Mouse (Mus musculus): Measurements from ENCODE around the gene Fah. TPM values are rescaled to one million over a fixed set of nuclear protein-coding genes. Genes with fewer than 3 reads are reported as not detected.

The Fah gene
- polyA plus RNA-seq, 1 experiment: 12.0 TPM

GRCm38 (mm10) chr7:84596002-84596401, 10.5 kb downstream of the Fah start:
- no peaks in the 10 kb centered on the region for H3K36me3 ChIP-seq (ENCODE audit: control insufficient read depth, insufficient read depth, low read length)
- H3K27me3 ChIP-seq (ENCODE audit: control insufficient read depth, insufficient read depth, low read length): no peaks in the 10 kb centered on the region
- H3K4me1 ChIP-seq (ENCODE audit: control insufficient read depth, insufficient read depth, low read length): no peaks in the 10 kb centered on the region
- TF ChIP-seq CTCF (IDR thresholded peaks at IDR 0.05; ENCODE audit: control insufficient read depth, insufficient read depth, insufficient replicate concordance, low read depth, low read length): no peak
- no peak for TF ChIP-seq POLR2A (IDR thresholded peaks at IDR 0.05; ENCODE audit: control insufficient read depth, low read depth, low read length)
- H3K4me3 ChIP-seq (ENCODE audit: control insufficient read depth, low read depth, low read length): no peak overlapping the region
- no peak overlapping the region for H3K27ac ChIP-seq (ENCODE audit: control insufficient read depth, insufficient read depth, low read depth, low read length)

DNA sequence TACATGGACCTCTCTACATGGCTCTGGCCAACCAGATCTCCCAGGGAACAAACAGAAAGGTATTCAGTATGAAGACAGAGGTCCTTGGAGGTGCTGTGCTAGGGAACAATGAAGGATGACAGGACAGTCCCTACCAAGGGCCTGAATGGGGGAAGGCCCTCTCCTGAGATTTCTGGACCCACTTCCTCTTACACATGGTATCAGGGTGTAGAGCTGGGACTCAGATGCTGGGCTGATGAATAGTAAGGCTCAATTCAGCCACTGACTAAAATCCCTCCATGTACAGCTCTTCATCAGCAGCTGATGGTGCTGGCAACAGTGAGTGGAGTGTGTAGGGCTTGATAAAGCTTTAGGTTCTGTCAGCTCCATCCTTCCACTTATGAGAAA, 11.6 kb downstream of the Fah start:
- TF ChIP-seq POLR2A (IDR thresholded peaks at IDR 0.05; ENCODE audit: control insufficient read depth, low read depth, low read length) (no peak), CTCF (IDR thresholded peaks at IDR 0.05; ENCODE audit: control insufficient read depth, insufficient read depth, insufficient replicate concordance, low read depth, low read length) (no peak)
- Histone ChIP-seq H3K36me3 (ENCODE audit: control insufficient read depth, insufficient read depth, low read length) (no peaks in the 10 kb centered on the region), H3K4me3 (ENCODE audit: control insufficient read depth, low read depth, low read length) (no peak overlapping the region), H3K27ac (ENCODE audit: control insufficient read depth, insufficient read depth, low read depth, low read length) (no peak overlapping the region), H3K4me1 (ENCODE audit: control insufficient read depth, insufficient read depth, low read length) (no peaks in the 10 kb centered on the region), H3K27me3 (ENCODE audit: control insufficient read depth, insufficient read depth, low read length) (no peaks in the 10 kb centered on the region)

- H3K4me3 ChIP-seq (ENCODE audit: control insufficient read depth, low read depth, low read length): no peak overlapping the region
- H3K36me3 ChIP-seq (ENCODE audit: control insufficient read depth, insufficient read depth, low read length): no peaks in the 10 kb centered on the region
- no peaks in the 10 kb centered on the region for H3K4me1 ChIP-seq (ENCODE audit: control insufficient read depth, insufficient read depth, low read length)
- H3K27me3 ChIP-seq (ENCODE audit: control insufficient read depth, insufficient read depth, low read length): no peaks in the 10 kb centered on the region
- no peak overlapping the region for H3K27ac ChIP-seq (ENCODE audit: control insufficient read depth, insufficient read depth, low read depth, low read length)
- TF ChIP-seq CTCF (IDR thresholded peaks at IDR 0.05; ENCODE audit: control insufficient read depth, insufficient read depth, insufficient replicate concordance, low read depth, low read length) (no peak; the same call in 1 of the 2 replicates), POLR2A (IDR thresholded peaks at IDR 0.05; ENCODE audit: control insufficient read depth, low read depth, low read length) (no peak)
Observed at GRCm38 (mm10) chr7:84594087-84594916, 12.2 kb downstream of the Fah start.

- Histone ChIP-seq H3K36me3 (ENCODE audit: control insufficient read depth, insufficient read depth, low read length) (no peaks in the 10 kb centered on the region), H3K4me1 (ENCODE audit: control insufficient read depth, insufficient read depth, low read length) (no peaks in the 10 kb centered on the region), H3K27me3 (ENCODE audit: control insufficient read depth, insufficient read depth, low read length) (no peaks in the 10 kb centered on the region), H3K27ac (ENCODE audit: control insufficient read depth, insufficient read depth, low read depth, low read length) (no peak overlapping the region), H3K4me3 (ENCODE audit: control insufficient read depth, low read depth, low read length) (no peak overlapping the region)
- no peak for TF ChIP-seq CTCF (IDR thresholded peaks at IDR 0.05; ENCODE audit: control insufficient read depth, insufficient read depth, insufficient replicate concordance, low read depth, low read length)
- no peak for TF ChIP-seq POLR2A (IDR thresholded peaks at IDR 0.05; ENCODE audit: control insufficient read depth, low read depth, low read length)
Observed at GRCm38 (mm10) chr7:84591347-84591746, 15.2 kb downstream of the Fah start.

GRCm38 (mm10) chr7:84590622-84591021, 15.9 kb downstream of the Fah start:
- Histone ChIP-seq H3K36me3 (ENCODE audit: control insufficient read depth, insufficient read depth, low read length) (no peaks in the 10 kb centered on the region), H3K27ac (ENCODE audit: control insufficient read depth, insufficient read depth, low read depth, low read length) (no peak overlapping the region), H3K4me3 (ENCODE audit: control insufficient read depth, low read depth, low read length) (no peak overlapping the region), H3K27me3 (ENCODE audit: control insufficient read depth, insufficient read depth, low read length) (no peaks in the 10 kb centered on the region), H3K4me1 (ENCODE audit: control insufficient read depth, insufficient read depth, low read length) (no peaks in the 10 kb centered on the region)
- TF ChIP-seq POLR2A (IDR thresholded peaks at IDR 0.05; ENCODE audit: control insufficient read depth, low read depth, low read length) (no peak), CTCF (IDR thresholded peaks at IDR 0.05; ENCODE audit: control insufficient read depth, insufficient read depth, insufficient replicate concordance, low read depth, low read length) (no peak)

DNA sequence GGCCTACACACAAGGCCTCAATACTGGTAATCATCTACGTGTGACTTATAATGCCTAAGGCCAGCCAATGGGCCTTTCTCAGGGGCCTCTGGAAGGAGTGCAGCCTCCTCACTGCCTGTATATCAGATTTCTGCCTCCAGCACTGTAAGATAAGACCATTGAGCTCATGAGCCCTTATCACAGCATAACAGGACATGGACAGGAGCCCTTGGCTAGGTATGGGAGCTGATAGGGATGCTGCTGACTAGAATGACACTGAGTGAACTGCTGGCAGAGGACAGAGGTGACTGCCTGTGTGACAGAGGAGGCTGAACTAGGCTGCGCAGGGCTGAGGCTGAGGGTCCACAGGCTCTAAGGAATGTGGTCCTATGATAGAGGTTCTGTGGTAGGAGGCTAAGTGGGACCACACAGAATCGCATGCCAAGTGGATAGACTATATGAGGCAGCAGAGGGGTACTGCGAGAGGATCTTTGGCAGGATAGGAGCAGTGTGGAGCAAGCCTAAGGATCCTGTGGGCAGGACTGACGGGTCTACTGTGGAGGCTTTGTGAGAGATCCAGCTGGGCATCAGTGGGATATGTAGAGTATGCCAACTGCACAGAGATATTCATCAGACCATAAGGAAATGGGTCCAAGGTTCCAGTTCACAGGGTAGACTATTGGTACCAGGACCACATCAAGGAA, 19.3 kb downstream of the Fah start:
- H3K27me3 ChIP-seq (ENCODE audit: control insufficient read depth, insufficient read depth, low read length): no peaks in the 10 kb centered on the region
- H3K27ac ChIP-seq (ENCODE audit: control insufficient read depth, insufficient read depth, low read depth, low read length): no peak overlapping the region
- H3K4me3 ChIP-seq (ENCODE audit: control insufficient read depth, low read depth, low read length): no peak overlapping the region
- no peak for TF ChIP-seq CTCF (IDR thresholded peaks at IDR 0.05; ENCODE audit: control insufficient read depth, insufficient read depth, insufficient replicate concordance, low read depth, low read length)
- no peak for TF ChIP-seq POLR2A (IDR thresholded peaks at IDR 0.05; ENCODE audit: control insufficient read depth, low read depth, low read length)
- no peaks in the 10 kb centered on the region for H3K36me3 ChIP-seq (ENCODE audit: control insufficient read depth, insufficient read depth, low read length)
- H3K4me1 ChIP-seq (ENCODE audit: control insufficient read depth, insufficient read depth, low read length): no peaks in the 10 kb centered on the region

DNA sequence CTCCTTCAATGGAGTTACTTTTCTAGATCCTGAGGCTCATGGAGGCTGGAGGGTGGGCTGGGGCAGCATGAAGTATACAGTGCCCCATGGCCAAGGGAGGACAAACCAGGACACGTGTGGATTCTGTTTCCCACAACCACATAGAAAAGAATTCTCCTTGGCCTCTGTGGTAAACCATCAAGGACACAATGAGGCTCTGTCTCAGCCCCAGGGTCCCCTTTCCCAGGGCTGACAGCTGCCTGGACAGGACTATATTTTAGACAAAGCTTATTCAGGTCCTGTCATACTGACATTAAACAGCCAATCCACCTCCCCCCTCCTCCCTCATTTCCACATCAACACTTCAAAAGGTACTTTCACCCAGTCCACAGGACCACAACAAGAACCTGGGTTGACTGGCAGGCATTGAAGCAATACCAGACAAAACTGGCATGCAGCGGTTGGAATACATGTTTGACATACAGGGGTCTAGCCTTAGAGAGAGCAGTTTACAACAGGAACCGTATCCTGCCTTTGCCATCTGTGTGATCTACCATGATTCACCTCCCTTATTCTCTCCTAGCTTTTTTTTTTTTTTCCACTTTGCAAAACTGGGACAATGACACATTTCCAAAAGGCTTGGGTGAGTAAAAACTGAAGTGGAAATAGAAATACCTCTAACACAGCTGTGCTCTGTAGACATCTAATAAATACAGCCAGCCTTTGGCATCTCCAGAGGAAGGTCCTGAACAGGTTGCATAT, 20.0 kb downstream of the Fah start:
- TF ChIP-seq POLR2A (IDR thresholded peaks at IDR 0.05; ENCODE audit: control insufficient read depth, low read depth, low read length) (no peak), CTCF (IDR thresholded peaks at IDR 0.05; ENCODE audit: control insufficient read depth, insufficient read depth, insufficient replicate concordance, low read depth, low read length) (no peak)
- H3K4me3 ChIP-seq (ENCODE audit: control insufficient read depth, low read depth, low read length): no peak overlapping the region
- no peaks in the 10 kb centered on the region for H3K27me3 ChIP-seq (ENCODE audit: control insufficient read depth, insufficient read depth, low read length)
- H3K4me1 ChIP-seq (ENCODE audit: control insufficient read depth, insufficient read depth, low read length): no peaks in the 10 kb centered on the region
- no peaks in the 10 kb centered on the region for H3K36me3 ChIP-seq (ENCODE audit: control insufficient read depth, insufficient read depth, low read length)
- no peak overlapping the region for H3K27ac ChIP-seq (ENCODE audit: control insufficient read depth, insufficient read depth, low read depth, low read length)

Measured in testis, adult 2 months (tissue).